Mouse (Mus musculus): ENCODE data around the gene Mcemp1.
A peak's percentile ranks its signal among the peaks of the same experiment; 100 is the strongest.

Mcemp1 gene

GRCm38 (mm10) chr8:3665507-3665906, at the start of gene Mcemp1:
Gene Mcemp1, plus strand, starts transcription at chr8:3665754.
- no peak for DNase-seq (ENCODE audit: low read depth, low spot score)

GRCm38 (mm10) chr8:3621199-3621970, 44.2 kb upstream of the Mcemp1 start, which contains the start of the genes Xab2 and Pet100:
Gene Xab2, minus strand, starts transcription at chr8:3621316.
Gene Pet100, plus strand, starts transcription at chr8:3621548.
- peak; percentile 100 for DNase-seq (ENCODE audit: low read depth, low spot score)

GRCm38 (mm10) chr8:3622119-3622518, 43.4 kb upstream of the Mcemp1 start:
- no peak for DNase-seq (ENCODE audit: low read depth, low spot score)

- DNase-seq (ENCODE audit: low read depth, low spot score), result no peak
Observed at GRCm38 (mm10) chr8:3625445-3625844, 40.1 kb upstream of the Mcemp1 start, which contains the start of gene Pcp2. Gene Pcp2, minus strand, starts transcription at chr8:3625545.

GRCm38 (mm10) chr8:3626971-3627370, 38.6 kb upstream of the Mcemp1 start:
- no peak for DNase-seq (ENCODE audit: low read depth, low spot score)

- peak; percentile 23 for DNase-seq (ENCODE audit: low read depth, low spot score)
Observed at GRCm38 (mm10) chr8:3628014-3628413, 37.5 kb upstream of the Mcemp1 start.

GRCm38 (mm10) chr8:3630647-3631477, 34.7 kb upstream of the Mcemp1 start, which contains the start of gene Stxbp2:
Gene Stxbp2, plus strand, starts transcription at chr8:3630955.
- peak; percentile 45 for DNase-seq (ENCODE audit: low read depth, low spot score)

GRCm38 (mm10) chr8:3631478-3631875, 34.1 kb upstream of the Mcemp1 start:
- no peak for DNase-seq (ENCODE audit: low read depth, low spot score)

- DNase-seq (ENCODE audit: low read depth, low spot score), result no peak
Observed at GRCm38 (mm10) chr8:3645804-3646203, 19.8 kb upstream of the Mcemp1 start.

- no peak for DNase-seq (ENCODE audit: low read depth, low spot score)
Observed at GRCm38 (mm10) chr8:3646824-3647531, 18.6 kb upstream of the Mcemp1 start.

GRCm38 (mm10) chr8:3647561-3647960, 18.0 kb upstream of the Mcemp1 start:
- no peak for DNase-seq (ENCODE audit: low read depth, low spot score)

- DNase-seq (ENCODE audit: low read depth, low spot score), result no peak
Observed at GRCm38 (mm10) chr8:3648268-3648667, 17.3 kb upstream of the Mcemp1 start.

GRCm38 (mm10) chr8:3648990-3649389, 16.6 kb upstream of the Mcemp1 start:
- no peak for DNase-seq (ENCODE audit: low read depth, low spot score)

GRCm38 (mm10) chr8:3652845-3653244, 12.7 kb upstream of the Mcemp1 start:
- no peak for DNase-seq (ENCODE audit: low read depth, low spot score)

GRCm38 (mm10) chr8:3654726-3655508, 10.6 kb upstream of the Mcemp1 start:
- DNase-seq (ENCODE audit: low read depth, low spot score), result no peak

- no peak for DNase-seq (ENCODE audit: low read depth, low spot score)
Observed at GRCm38 (mm10) chr8:3655526-3655925, 10.0 kb upstream of the Mcemp1 start, which contains the start of gene Retn. Gene Retn, plus strand, starts transcription at chr8:3655770.

- no peak for DNase-seq (ENCODE audit: low read depth, low spot score)
Observed at GRCm38 (mm10) chr8:3656725-3657381, 8.7 kb upstream of the Mcemp1 start.

GRCm38 (mm10) chr8:3660889-3661288, 4.7 kb upstream of the Mcemp1 start:
- no peak for DNase-seq (ENCODE audit: low read depth, low spot score)

GRCm38 (mm10) chr8:3664405-3664804, 1.1 kb upstream of the Mcemp1 start:
- DNase-seq (ENCODE audit: low read depth, low spot score), result no peak

- DNase-seq (ENCODE audit: low read depth, low spot score), result no peak
Observed at GRCm38 (mm10) chr8:3670388-3670787, 4.8 kb downstream of the Mcemp1 start.
